Mouse (Mus musculus): Measurements from ENCODE around the gene Bcl10. TPM values are rescaled to one million over a fixed set of nuclear protein-coding genes. Genes with fewer than 3 reads are reported as not detected.

Gene Bcl10
- polyA plus RNA-seq, 1 experiment from 2014 or later, result 50.3 TPM

DNA sequence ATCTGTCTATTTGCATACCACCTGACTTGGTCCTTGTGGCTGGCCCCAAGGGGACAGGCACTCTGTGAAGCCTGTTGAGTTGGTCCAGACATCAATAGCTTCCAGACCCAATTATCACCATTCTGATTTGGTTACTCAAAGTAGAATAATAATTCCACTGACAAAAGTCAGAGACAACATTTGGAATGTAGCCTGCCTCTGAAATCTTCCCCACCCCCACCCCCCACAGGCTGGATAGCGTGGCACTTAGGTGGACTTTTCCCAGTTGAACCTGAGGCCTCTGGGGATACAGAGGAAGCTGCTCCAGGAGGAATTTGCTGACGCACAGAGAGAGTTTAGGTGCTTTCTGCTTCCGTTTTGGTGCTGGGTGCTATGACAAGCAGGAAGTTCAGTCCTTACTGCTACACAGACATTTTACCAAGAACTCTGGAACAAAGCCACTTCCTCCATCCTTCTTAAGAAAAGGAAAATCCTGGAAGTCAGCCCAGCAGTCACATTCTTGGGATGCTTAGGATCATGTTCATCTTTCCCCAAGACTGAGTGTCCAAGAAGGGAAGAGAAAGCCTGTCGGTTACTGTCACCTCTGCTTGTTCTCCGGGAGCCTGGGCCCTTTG lies 36.6 kb upstream of the Bcl10 start:
- H3K9me3 ChIP-seq (replicated peaks; ENCODE audit: control insufficient read depth, low read length), result no peaks in the 10 kb centered on the region
- no peaks in the 10 kb centered on the region for H3K36me3 ChIP-seq (ENCODE audit: control insufficient read depth, insufficient read depth, low read length)
- peaks cover 9% of the 10 kb centered on the region; the same call in 1 of the 2 replicates for H3K4me1 ChIP-seq (ENCODE audit: control insufficient read depth, insufficient read depth, low read length)
- H3K4me2 ChIP-seq (ENCODE audit: low read depth, low read length), result no peak overlapping the region
- ATAC-seq (ENCODE audit: insufficient read depth, low FRiP score), result 0 out of 2 replicates have a peak, but pooled peaks have one; percentile 26
- peak overlapping the region; percentile 70 for H3K27ac ChIP-seq (ENCODE audit: low read length)
- H3K9ac ChIP-seq (ENCODE audit: low read length), result no peak overlapping the region
- 36% methylated on average over 5 of the region's 5 CpGs for WGBS
- no peaks in the 10 kb centered on the region for H3K27me3 ChIP-seq (ENCODE audit: control insufficient read depth, insufficient read depth, low read length)
- no peak overlapping the region for H3K4me3 ChIP-seq (replicated peaks; ENCODE audit: low read length)

DNA sequence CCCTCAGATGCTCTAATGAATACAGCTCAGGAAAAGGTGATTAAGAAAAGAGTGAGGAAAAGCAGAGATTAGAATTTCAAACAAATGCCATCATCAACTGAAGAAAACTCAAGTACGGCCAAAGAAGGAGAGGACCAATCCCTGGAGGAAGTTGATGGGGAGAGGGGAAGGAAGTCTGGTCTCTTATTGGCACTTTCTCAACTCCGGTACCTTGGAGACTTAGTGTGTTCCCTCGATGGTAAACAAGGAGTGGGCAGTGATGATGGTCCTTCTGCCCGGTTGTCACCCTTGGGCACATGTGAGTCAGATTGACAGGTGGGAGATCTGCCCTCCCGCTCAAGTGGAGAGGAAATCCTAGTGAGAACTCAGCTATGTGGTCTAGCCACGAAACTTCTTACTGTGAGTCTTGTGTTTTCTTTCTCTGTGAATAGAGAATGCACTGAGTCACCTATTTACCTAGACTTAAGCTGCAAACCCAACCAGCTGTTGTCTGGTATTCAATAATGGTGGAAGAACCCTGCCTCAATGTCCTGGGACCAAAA lies 35.1 kb upstream of the Bcl10 start:
- 69% methylated on average over 6 of the region's 6 CpGs for WGBS
- no peak overlapping the region for H3K4me3 ChIP-seq (replicated peaks; ENCODE audit: low read length)

DNA sequence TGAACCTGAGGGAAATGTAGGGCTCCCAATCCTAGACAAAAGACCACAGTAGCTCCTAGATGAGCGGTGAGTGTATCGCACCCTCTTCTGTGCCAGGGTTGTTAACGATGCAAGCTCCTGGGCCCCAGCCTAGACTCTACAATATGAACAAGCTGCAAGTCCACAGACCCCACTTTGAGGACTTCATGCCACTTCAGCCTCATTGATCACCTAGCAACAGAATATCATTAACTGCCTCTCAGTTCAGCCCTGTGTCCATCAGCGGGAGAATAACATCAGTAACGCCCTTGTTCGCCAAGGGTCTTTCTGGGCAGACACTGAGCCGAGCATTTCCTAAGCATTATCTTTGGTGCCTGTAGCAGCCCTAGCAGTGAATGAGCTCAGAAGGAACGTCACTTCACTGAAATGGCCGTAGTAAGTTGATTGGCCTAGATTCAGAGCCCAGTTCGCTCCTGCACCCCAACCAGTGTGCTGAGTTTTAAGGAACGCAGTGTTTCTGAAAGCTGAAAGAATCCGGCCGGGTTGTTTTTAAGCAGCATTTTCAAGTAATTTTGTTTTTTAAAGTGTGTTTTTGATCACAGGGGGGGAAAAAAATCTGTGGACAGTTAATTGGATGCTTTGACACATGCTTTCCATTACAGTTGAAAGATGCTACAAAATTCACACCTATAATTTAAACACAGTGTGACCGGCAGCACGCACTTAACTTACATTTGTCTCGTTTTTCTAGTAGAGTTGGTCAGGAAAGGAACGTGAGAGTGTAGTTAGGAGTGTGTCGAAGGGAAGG lies 32.1 kb upstream of the Bcl10 start:
- Histone ChIP-seq H3K36me3 (ENCODE audit: control insufficient read depth, insufficient read depth, low read length) (no peaks in the 10 kb centered on the region), H3K27me3 (ENCODE audit: control insufficient read depth, insufficient read depth, low read length) (no peaks in the 10 kb centered on the region), H3K4me2 (ENCODE audit: low read depth, low read length) (no peak overlapping the region), H3K4me3 (replicated peaks; ENCODE audit: low read length) (no peak overlapping the region), H3K9ac (ENCODE audit: low read length) (no peak overlapping the region), H3K27ac (ENCODE audit: low read length) (no peak overlapping the region), H3K4me1 (ENCODE audit: control insufficient read depth, insufficient read depth, low read length) (peaks cover 9% of the 10 kb centered on the region; the same call in 1 of the 2 replicates), H3K9me3 (replicated peaks; ENCODE audit: control insufficient read depth, low read length) (no peaks in the 10 kb centered on the region)
- ATAC-seq (ENCODE audit: insufficient read depth, low FRiP score), result no peak
- 85% methylated on average over 18 of the region's 18 CpGs for WGBS

More for the DNA sequence above, 35.1 kb upstream of the Bcl10 start:
- Histone ChIP-seq H3K36me3 (ENCODE audit: control insufficient read depth, insufficient read depth, low read length) (no peaks in the 10 kb centered on the region), H3K9ac (ENCODE audit: low read length) (no peak overlapping the region), H3K27ac (ENCODE audit: low read length) (no peak overlapping the region), H3K27me3 (ENCODE audit: control insufficient read depth, insufficient read depth, low read length) (no peaks in the 10 kb centered on the region), H3K4me2 (ENCODE audit: low read depth, low read length) (no peak overlapping the region), H3K9me3 (replicated peaks; ENCODE audit: control insufficient read depth, low read length) (no peaks in the 10 kb centered on the region), H3K4me1 (ENCODE audit: control insufficient read depth, insufficient read depth, low read length) (peaks cover 9% of the 10 kb centered on the region; the same call in 1 of the 2 replicates)
- no peak for ATAC-seq (ENCODE audit: insufficient read depth, low FRiP score)

DNA sequence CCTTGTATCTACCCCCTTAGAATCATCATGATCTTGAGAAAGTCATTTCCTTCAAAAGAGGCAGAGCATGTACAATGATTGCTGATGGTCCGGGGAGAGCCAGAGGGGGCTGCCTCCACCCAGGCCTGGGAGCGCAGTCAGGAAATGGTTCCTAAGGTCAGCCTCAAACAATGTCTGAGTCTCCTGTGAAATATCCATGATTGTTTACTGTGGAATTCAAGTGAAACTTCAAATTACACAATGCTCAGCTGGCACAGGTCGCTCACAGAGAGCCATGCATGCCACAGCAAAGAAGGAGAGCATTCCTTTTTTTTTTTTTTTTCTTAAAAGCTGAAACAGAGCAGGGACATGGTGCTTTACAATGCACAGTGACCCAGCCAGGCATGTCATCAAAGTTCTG lies 30.2 kb upstream of the Bcl10 start:
- ATAC-seq (ENCODE audit: insufficient read depth, low FRiP score), result no peak
- no peaks in the 10 kb centered on the region for H3K9me3 ChIP-seq (replicated peaks; ENCODE audit: control insufficient read depth, low read length)
- H3K4me2 ChIP-seq (ENCODE audit: low read depth, low read length), result no peak overlapping the region
- no peaks in the 10 kb centered on the region for H3K36me3 ChIP-seq (ENCODE audit: control insufficient read depth, insufficient read depth, low read length)
- H3K9ac ChIP-seq (ENCODE audit: low read length), result no peak overlapping the region
- H3K4me1 ChIP-seq (ENCODE audit: control insufficient read depth, insufficient read depth, low read length), result no peaks in the 10 kb centered on the region
- H3K27ac ChIP-seq (ENCODE audit: low read length), result no peak overlapping the region
- H3K27me3 ChIP-seq (ENCODE audit: control insufficient read depth, insufficient read depth, low read length), result no peaks in the 10 kb centered on the region
- WGBS, result 62% methylated on average over 3 of the region's 3 CpGs
- H3K4me3 ChIP-seq (replicated peaks; ENCODE audit: low read length), result no peak overlapping the region

DNA sequence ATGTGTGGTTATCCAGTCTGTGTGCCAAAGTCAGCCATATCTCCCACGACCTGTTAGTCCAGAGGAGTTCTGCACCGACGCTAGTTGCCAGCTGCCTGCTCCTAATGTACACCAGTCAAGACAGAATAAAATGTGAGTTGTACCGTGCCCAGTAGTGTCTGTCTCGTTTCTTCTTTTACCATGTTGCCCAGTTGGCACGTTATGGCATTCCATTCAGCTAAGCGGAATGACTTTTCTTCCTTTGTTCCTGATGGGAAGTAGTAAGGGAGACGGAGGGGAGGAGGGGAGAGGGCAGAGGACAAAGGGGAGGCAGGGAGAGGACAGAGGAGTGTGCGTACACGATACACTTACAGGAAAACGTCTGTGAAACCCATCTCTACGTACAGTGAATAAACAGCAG lies 28.5 kb upstream of the Bcl10 start:
- no peak overlapping the region for H3K9ac ChIP-seq (ENCODE audit: low read length)
- H3K4me1 ChIP-seq (ENCODE audit: control insufficient read depth, insufficient read depth, low read length), result no peaks in the 10 kb centered on the region
- no peak overlapping the region for H3K4me2 ChIP-seq (ENCODE audit: low read depth, low read length)
- no peaks in the 10 kb centered on the region for H3K9me3 ChIP-seq (replicated peaks; ENCODE audit: control insufficient read depth, low read length)
- H3K27me3 ChIP-seq (ENCODE audit: control insufficient read depth, insufficient read depth, low read length), result no peaks in the 10 kb centered on the region
- WGBS, result 75% methylated on average over 12 of the region's 12 CpGs
- H3K27ac ChIP-seq (ENCODE audit: low read length), result no peak overlapping the region
- ATAC-seq (ENCODE audit: insufficient read depth, low FRiP score), result no peak
- H3K36me3 ChIP-seq (ENCODE audit: control insufficient read depth, insufficient read depth, low read length), result no peaks in the 10 kb centered on the region
- no peak overlapping the region for H3K4me3 ChIP-seq (replicated peaks; ENCODE audit: low read length)

DNA sequence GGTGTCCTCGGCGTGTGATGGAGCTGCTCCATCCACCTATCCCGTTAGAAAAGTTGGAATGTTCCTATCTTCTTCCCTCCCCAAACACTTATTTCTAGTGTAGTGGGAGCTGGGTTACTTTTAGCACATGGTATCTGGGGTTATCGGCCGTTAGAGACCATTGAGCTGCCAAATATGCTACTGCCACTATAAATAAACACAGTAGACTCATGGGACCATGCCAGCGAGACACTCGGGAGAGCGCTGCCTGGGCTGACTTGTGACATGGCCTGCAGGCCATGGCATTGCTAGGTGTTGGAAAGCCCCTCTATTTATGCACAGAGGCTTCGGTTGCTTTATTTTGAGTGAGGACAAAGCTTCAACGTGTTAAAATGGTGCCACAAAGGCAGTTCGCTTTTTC lies 24.9 kb upstream of the Bcl10 start:
- H3K27me3 ChIP-seq (ENCODE audit: control insufficient read depth, insufficient read depth, low read length), result no peaks in the 10 kb centered on the region
- H3K36me3 ChIP-seq (ENCODE audit: control insufficient read depth, insufficient read depth, low read length), result no peaks in the 10 kb centered on the region
- no peaks in the 10 kb centered on the region for H3K9me3 ChIP-seq (replicated peaks; ENCODE audit: control insufficient read depth, low read length)
- H3K9ac ChIP-seq (ENCODE audit: low read length), result no peak overlapping the region
- no peak for ATAC-seq (ENCODE audit: insufficient read depth, low FRiP score)
- H3K27ac ChIP-seq (ENCODE audit: low read length), result no peak overlapping the region
- no peak overlapping the region for H3K4me2 ChIP-seq (ENCODE audit: low read depth, low read length)
- no peak overlapping the region for H3K4me3 ChIP-seq (replicated peaks; ENCODE audit: low read length)
- 79% methylated on average over 11 of the region's 11 CpGs for WGBS
- H3K4me1 ChIP-seq (ENCODE audit: control insufficient read depth, insufficient read depth, low read length), result no peaks in the 10 kb centered on the region

DNA sequence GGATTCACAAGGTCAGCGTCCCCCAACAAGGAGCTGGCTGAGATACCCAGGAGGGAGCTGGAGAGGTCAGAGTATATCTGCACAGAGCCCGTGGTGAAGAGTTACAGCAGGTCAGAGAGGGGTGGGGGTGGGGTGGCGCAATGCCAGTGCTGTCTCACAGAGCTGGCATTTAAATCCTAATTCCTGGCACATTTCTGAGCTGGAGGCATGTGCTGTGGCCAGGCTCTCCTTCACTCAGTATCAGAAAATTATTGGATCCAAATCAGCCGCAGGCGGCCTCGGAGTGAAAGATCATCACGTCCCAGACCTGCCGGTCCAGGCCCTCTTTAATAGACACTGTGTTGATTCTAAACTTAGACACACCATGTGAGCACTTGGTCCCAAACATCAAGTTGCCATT lies 22.8 kb upstream of the Bcl10 start:
- Histone ChIP-seq H3K36me3 (ENCODE audit: control insufficient read depth, insufficient read depth, low read length) (no peaks in the 10 kb centered on the region), H3K4me1 (ENCODE audit: control insufficient read depth, insufficient read depth, low read length) (no peaks in the 10 kb centered on the region), H3K9me3 (replicated peaks; ENCODE audit: control insufficient read depth, low read length) (no peaks in the 10 kb centered on the region), H3K27ac (ENCODE audit: low read length) (no peak overlapping the region), H3K4me2 (ENCODE audit: low read depth, low read length) (no peak overlapping the region), H3K9ac (ENCODE audit: low read length) (no peak overlapping the region), H3K4me3 (replicated peaks; ENCODE audit: low read length) (no peak overlapping the region), H3K27me3 (ENCODE audit: control insufficient read depth, insufficient read depth, low read length) (no peaks in the 10 kb centered on the region)
- 73% methylated on average over 8 of the region's 8 CpGs for WGBS
- no peak for ATAC-seq (ENCODE audit: insufficient read depth, low FRiP score)

DNA sequence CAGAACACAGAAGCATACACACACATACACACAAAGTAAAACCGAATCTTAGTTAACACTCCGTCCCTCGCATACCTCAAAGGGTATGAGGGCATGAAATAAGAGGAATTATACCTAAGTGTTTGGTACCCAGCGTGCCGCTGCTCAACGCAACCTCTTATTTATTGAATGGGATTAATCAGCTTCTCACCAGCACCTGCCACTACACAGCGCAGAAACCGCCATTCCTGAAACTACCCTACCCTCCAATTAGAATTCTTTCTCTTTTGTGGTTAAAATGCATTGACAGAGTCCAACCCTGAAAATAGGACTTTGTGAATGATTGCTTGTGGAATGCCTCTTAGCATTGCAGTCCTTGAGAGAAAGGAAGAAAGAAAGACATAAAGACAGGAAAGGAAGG lies 19.1 kb upstream of the Bcl10 start:
- H3K4me2 ChIP-seq (ENCODE audit: low read depth, low read length), result no peak overlapping the region
- H3K4me3 ChIP-seq (replicated peaks; ENCODE audit: low read length), result no peak overlapping the region
- ATAC-seq (ENCODE audit: insufficient read depth, low FRiP score), result no peak
- WGBS, result 90% methylated on average over 8 of the region's 8 CpGs
- no peak overlapping the region for H3K27ac ChIP-seq (ENCODE audit: low read length)
- H3K36me3 ChIP-seq (ENCODE audit: control insufficient read depth, insufficient read depth, low read length), result no peaks in the 10 kb centered on the region
- H3K4me1 ChIP-seq (ENCODE audit: control insufficient read depth, insufficient read depth, low read length), result no peaks in the 10 kb centered on the region
- no peaks in the 10 kb centered on the region for H3K27me3 ChIP-seq (ENCODE audit: control insufficient read depth, insufficient read depth, low read length)
- H3K9ac ChIP-seq (ENCODE audit: low read length), result no peak overlapping the region
- H3K9me3 ChIP-seq (replicated peaks; ENCODE audit: control insufficient read depth, low read length), result no peaks in the 10 kb centered on the region

All from stomach, embryonic 16.5 days (tissue).